Mouse (Mus musculus): Measurements from ENCODE around the gene Sectm1a. TPM values are rescaled to one million over a fixed set of nuclear protein-coding genes. Genes with fewer than 3 reads are reported as not detected.
"Not testable (repeated sequence)": the region's sequence is repeated elsewhere in the genome, so short reads cannot be mapped to it uniquely, and the experiment has no call there.

Sectm1a gene
- total RNA-seq, 2 experiments from 2014 or later: not detected

GRCm38 (mm10) chr11:121056536-121057236 is 24.3 kb downstream of the Sectm1a start:
- no peak for DNase-seq
- intact Hi-C loops (cut with DNase I): loop anchor here (5.0 kb wide), 2 partner anchors 76 to 146 kb away; partner anchors contain the start of genes Hexdc and Ogfod3

- intact Hi-C loops (cut with DNase I): no loop called here
- DNase-seq: peak; percentile 46 to 68
These were observed 27.5 kb downstream of the Sectm1a start for GRCm38 (mm10) chr11:121053536-121053935.

- intact Hi-C loops (cut with DNase I): no loop called here
These were observed 28.6 kb downstream of the Sectm1a start for GRCm38 (mm10) chr11:121052387-121052786.

GRCm38 (mm10) chr11:121051793-121052192 is 29.2 kb downstream of the Sectm1a start:
- DNase-seq: no peak
- intact Hi-C loops (cut with DNase I): no loop called here

More at GRCm38 (mm10) chr11:121052387-121052786, 28.6 kb downstream of the Sectm1a start:
- DNase-seq: no peak

DNA sequence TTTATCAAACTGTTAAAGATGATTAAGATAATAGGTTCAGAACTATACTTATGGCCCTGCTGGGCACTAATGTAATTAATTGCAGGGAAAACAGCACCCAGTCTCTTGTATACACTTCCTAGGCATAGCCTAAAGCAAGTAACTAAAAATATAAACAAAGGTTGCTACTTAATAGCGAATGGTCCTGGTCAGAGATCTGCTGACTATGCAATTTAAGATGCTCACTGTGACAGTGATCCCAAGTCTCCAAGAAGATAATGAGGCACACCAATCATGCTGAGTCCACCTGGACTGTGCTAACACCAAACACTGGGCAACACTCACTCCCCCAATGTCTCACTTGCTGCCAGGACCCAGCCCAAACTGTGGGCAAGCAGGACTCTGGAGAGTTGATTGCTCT is 31.2 kb downstream of the Sectm1a start:
- DNase-seq: no peak
- intact Hi-C loops (cut with DNase I): no loop called here

DNA sequence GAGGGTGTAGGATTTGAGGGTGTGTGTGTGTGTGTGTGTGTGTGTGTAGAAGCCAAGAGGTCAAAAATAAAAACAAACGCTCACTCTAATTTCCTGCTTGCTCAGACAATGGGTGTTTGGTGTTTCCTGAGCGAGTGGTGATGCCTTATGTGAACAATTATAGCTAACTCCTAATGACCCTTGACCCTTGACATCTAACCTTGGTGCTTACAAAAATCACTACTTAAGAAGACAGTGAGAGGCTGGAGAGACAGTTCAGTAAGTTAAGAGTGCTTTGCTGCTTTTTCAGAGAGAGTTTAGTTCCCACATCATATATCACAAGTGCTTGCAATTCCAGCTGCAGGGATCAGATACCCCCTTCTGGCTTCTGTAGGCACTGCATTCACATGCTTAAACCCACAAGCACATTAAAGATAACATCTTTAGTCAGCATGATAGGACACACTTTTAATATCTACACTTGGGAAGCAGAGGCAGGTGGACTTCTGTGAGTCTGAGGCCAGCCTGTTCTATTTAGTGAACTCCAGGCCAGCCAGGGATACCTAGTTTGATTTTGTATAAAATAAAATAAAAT is 33.1 kb downstream of the Sectm1a start:
- DNase-seq: no peak
- intact Hi-C loops (cut with DNase I): no loop called here

DNA sequence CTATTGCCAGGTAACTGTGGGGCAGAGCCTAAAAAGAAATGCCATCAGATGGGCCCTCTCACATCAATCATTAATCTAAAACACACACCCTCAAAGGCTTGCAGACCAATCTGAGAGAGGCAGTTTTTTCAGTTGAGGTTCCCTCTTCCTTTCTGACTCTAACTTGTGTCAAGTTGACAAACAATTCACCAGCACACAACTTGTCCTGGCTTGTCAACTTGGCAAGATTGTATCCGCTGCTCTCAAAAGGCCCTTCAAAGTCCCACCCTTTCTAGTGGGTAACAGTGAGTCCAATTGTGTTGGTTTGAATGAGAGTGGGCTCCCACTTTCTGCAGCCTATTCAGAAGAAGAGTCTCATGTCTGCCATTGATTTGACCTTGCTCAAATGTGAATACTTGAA is 35.7 kb downstream of the Sectm1a start:
- DNase-seq: no peak
- intact Hi-C loops (cut with DNase I): no loop called here

DNA sequence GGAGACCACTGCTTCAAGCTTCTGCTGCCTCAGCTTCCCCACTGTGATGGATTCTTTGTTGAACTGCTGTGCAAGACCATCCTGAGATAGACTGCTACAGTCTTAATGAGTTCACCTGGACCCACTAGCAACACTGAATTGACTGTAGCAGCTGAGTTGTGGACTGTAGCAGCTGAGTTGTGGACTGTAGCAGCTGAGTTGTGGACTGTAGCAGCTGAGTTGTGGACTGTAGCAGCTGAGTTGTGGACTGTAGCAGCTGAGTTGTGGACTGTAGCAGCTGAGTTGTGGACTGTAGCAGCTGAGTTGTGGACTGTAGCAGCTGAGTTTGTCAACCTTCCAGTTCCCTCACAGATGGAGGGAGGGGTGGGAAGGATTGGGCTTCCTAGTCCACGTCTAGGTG is 38.0 kb downstream of the Sectm1a start:
- DNase-seq; intact Hi-C loops (cut with DNase I): not testable (repeated sequence)

GRCm38 (mm10) chr11:121042480-121042879 is 38.5 kb downstream of the Sectm1a start:
- intact Hi-C loops (cut with DNase I): no loop called here
- no peak for DNase-seq

GRCm38 (mm10) chr11:121041636-121042035 is 39.4 kb downstream of the Sectm1a start:
- no peak for DNase-seq
- intact Hi-C loops (cut with DNase I): loop anchor here (2.0 kb wide), 1 partner anchor 135 kb away; no protein-coding TSS in a partner anchor

- DNase-seq: peak; percentile 76 to 87
- intact Hi-C loops (cut with DNase I): loop anchor here (2.0 kb wide), 1 partner anchor 134 kb away; no protein-coding TSS in a partner anchor
These were observed 39.8 kb downstream of the Sectm1a start for GRCm38 (mm10) chr11:121041212-121041611.

GRCm38 (mm10) chr11:121039302-121039701 is 41.7 kb downstream of the Sectm1a start, which contains the start of gene Cd7:
Gene Cd7, minus strand, starts transcription at chr11:121039418.
- intact Hi-C loops (cut with DNase I): loop anchor here (2.0 kb wide), 1 partner anchor 21 kb away; no protein-coding TSS in a partner anchor
- DNase-seq: no peak

DNA sequence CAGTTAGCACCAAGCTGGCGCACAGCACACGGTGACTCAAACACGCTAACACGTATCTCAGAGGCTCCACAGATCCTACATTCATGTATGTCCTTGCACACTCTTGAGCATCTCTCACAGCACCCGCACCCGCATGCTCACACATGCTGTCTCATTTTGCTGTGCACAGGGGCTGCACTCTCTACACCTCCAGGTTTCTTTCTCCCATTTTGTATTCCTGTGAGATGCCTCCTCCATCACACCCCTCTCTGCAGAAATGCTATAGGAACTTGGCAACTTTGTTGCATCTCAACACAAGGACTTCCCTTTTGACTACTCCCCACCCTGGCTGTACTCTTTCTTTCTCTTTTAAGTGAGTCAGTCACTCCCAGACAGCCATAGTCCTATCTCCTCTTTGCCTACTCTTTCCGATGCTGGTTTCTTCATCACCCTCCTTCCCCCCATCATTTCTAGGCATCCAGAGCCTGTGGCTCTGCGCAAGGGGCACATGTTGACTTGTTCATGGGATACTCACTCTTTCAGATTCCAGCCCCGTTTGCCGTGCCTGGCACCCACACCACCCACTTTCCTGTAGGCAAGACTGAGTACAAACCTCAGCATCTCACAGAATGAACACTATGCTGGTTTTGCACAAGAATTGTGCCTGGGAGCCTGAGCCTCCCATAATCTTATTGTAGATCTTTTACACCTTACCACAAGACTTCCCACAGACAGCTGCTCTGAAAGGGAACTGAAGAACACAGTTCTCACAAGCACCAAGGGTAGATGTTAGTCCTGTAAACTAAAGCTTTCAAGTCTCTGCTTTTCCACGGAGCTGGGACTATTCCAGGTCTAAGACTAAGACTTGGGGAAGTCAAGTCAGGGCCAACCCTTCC is 42.4 kb downstream of the Sectm1a start:
- DNase-seq: no peak
- intact Hi-C loops (cut with DNase I): loop anchor here (2.0 kb wide), 1 partner anchor 20 kb away; no protein-coding TSS in a partner anchor

- intact Hi-C loops (cut with DNase I): no loop called here
- DNase-seq: no peak
These were observed 47.9 kb downstream of the Sectm1a start for GRCm38 (mm10) chr11:121033118-121033517.

DNA sequence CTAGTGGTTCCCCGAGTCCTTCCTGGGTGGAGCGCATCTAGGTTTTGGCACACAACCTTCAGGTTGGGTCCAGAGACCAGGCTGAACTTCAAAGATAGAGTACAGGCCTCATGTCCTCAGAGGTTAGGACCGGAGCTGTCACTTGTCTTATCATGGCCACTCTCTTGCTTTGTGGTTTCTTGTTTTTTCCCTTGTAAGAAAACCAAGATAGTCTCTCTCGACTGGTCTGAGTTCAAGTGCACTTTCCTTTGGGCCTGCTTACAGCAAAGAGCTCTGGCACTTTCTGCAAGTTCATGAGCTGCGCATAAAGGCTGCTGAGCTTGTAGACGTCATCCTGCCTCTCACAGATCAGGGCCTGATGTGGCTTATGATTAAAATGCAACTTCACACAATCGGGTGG is 53.8 kb downstream of the Sectm1a start:
- intact Hi-C loops (cut with DNase I): no loop called here
- DNase-seq: no peak

DNA sequence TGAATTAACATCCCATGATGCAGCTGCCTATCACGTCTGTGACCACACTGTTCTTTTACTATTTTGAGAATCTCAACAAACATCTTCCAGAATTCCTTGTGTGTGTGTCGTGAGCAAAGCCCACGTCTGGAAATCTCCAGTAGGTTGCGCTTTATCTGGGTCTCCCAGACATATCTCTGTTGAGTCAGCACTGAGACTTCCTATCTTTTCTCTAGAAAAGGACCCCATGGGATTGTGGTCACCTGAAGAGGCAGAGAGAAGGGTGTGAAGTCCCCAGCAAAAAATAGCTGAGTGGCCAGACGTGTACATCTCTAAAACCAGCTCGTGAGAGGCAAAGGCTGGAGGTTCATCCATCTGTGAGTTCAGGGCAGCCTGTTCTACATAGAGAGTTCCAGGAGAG is 56.9 kb downstream of the Sectm1a start:
- intact Hi-C loops (cut with DNase I): no loop called here

DNA sequence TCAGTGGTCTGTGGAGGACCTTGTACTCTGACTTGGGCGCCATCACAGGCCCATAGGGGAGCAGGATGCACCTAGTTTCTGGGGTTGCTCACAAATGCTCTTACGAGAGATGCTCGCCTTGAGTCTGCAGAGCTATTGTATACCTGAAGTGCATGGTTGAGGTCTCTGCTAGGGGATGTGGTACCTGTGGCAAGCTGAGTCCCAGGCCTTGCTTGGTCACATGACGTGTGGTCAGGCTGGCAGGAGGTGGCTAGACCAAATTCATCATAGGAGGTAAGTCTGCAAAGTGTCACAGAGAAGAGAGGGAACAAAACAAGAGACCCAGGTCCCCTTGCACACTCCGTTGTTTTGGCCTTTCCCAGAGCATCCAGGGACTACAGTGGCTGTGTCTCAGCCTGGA is 61.5 kb downstream of the Sectm1a start:
- intact Hi-C loops (cut with DNase I): loop anchor here (2.0 to 5.0 kb wide), 2 partner anchors 19 to 183 kb away; partner anchors contain the start of genes Cd7, Hexdc and Ogfod3
- no peak for DNase-seq

More for the DNA sequence above, 56.9 kb downstream of the Sectm1a start:
- DNase-seq: no peak

GRCm38 (mm10) chr11:121017703-121018102 is 63.3 kb downstream of the Sectm1a start:
- intact Hi-C loops (cut with DNase I): loop anchor here (2.0 to 5.0 kb wide), 2 partner anchors 21 to 185 kb away; partner anchors contain the start of genes Cd7, Hexdc and Ogfod3
- peak; percentile 38 to 49 for DNase-seq

Measured in gastrocnemius, postnatal 36 days (tissue).